Mouse (Mus musculus): ENCODE measurements around the gene Olfr1299.

Gene Olfr1299

GRCm38 (mm10) chr2:111661119-111661518, at the start of gene Olfr1299:
TSS of gene Olfr1299 (plus strand) at chr2:111661419.
- no peak for DNase-seq

- DNase-seq: no peak
Measured at GRCm38 (mm10) chr2:111626397-111626796, 34.8 kb upstream of the Olfr1299 start, which contains the start of gene Olfr1297. TSS of gene Olfr1297 (minus strand) at chr2:111626497.

- DNase-seq: no peak
Measured at GRCm38 (mm10) chr2:111649101-111649500, 12.1 kb upstream of the Olfr1299 start, which contains the start of gene Olfr1298. TSS of gene Olfr1298 (minus strand) at chr2:111649201.

All from kidney, postnatal 14 days (tissue).